Mouse (Mus musculus): Measurements from ENCODE around the gene Txndc16.

GRCm38 (mm10) chr14:45220957-45221630 is 966 bp upstream of the Txndc16 start:
- TF ChIP-seq CTCF (conservative IDR thresholded peaks at IDR 0.05; ENCODE audit: low read length) (no peak), POU5F1 (IDR thresholded peaks at IDR 0.05; ENCODE audit: borderline replicate concordance, low read length) (no peak), NANOG (IDR thresholded peaks at IDR 0.05; ENCODE audit: borderline replicate concordance, low read length) (no peak)
